Mouse (Mus musculus) forebrain, embryonic 16.5 days (tissue): ENCODE measurements around the gene Itln1. TPM values are rescaled to one million over a fixed set of nuclear protein-coding genes. Genes with fewer than 3 reads are reported as not detected.

ENCODE experiments used
- ATAC-seq: fragments of 200-750 bp; cut with Nextera tagmentation; 2 replicates; pipeline ENCODE4 v1.8.0; 2017; ENCODE audit warnings: mild to moderate bottlenecking, moderate library complexity
- H3K27ac ChIP-seq: fragments of 300-500 bp; sonication (generic); 2 replicates; pipeline ENCODE4 v1.5.1; 2014; ENCODE audit warnings: low read length, control low read depth
- H3K27me3 ChIP-seq: fragments of 300-500 bp; sonication (generic); replicated peaks from 2 replicates; pipeline ENCODE4 v1.6.1; 2014; ENCODE audit warnings: low read length; ENCODE audit not compliant: control insufficient read depth, insufficient read depth
- H3K36me3 ChIP-seq: fragments of 300-500 bp; sonication (generic); 2 replicates; pipeline ENCODE4 v1.6.1; 2014; ENCODE audit not compliant: control insufficient read depth, insufficient read depth
- H3K4me1 ChIP-seq: fragments of 300-500 bp; sonication (generic); replicated peaks from 2 replicates; pipeline ENCODE4 v1.6.1; 2014; ENCODE audit warnings: low read length; ENCODE audit not compliant: control insufficient read depth, insufficient read depth
- H3K4me2 ChIP-seq: fragments of 300-500 bp; sonication (generic); 2 replicates; pipeline ENCODE4 v1.6.1; 2014; ENCODE audit warnings: mild to moderate bottlenecking, low read length, control low read depth
- H3K4me3 ChIP-seq: fragments of 300-500 bp; sonication (generic); replicated peaks from 2 replicates; pipeline ENCODE4 v1.5.1; 2014; ENCODE audit warnings: mild to moderate bottlenecking, low read length, control low read depth
- H3K9ac ChIP-seq: fragments of 300-500 bp; sonication (generic); replicated peaks from 2 replicates; pipeline ENCODE4 v1.6.1; 2014; ENCODE audit warnings: low read depth, low read length, control low read depth
- H3K9me3 ChIP-seq: fragments of 300-500 bp; sonication (generic); 2 replicates; pipeline ENCODE4 v1.6.1; 2016; ENCODE audit warnings: low read length; ENCODE audit not compliant: control insufficient read depth
- WGBS: fragments of 180-500 bp; shearing (Covaris S2); extraction: QIAGEN DNeasy Blood & Tissue Kit; methylation state at CpG from one replicate; pipeline ENCODE4 v1.1.7; 2014; 5-methylcytosine and 5-hydroxymethylcytosine counted together
- polyA plus RNA-seq: library from polyadenylated mRNA; unstranded; fragments of >200 nt; fragmentation: Nextera tagmentation; extraction: Ambion mirVana; gene quantifications from 2 replicates; pipeline ENCODE4 v1.2.1, GENCODE M21; 2015

Gene Itln1
- polyA plus RNA-seq, 1 experiment from 2014 or later, result not detected

- Histone ChIP-seq H3K9ac (no peak overlapping the region), H3K4me3 (no peak overlapping the region), H3K9me3 (no peaks in the 10 kb centered on the region), H3K36me3 (no peaks in the 10 kb centered on the region), H3K4me2 (no peak overlapping the region), H3K27ac (no peak overlapping the region), H3K27me3 (no peaks in the 10 kb centered on the region), H3K4me1 (no peaks in the 10 kb centered on the region)
- 67% methylated on average over 2 of the region's 2 CpGs for WGBS
- ATAC-seq, result no peak
These were observed 2.3 kb downstream of the Itln1 start for GRCm38 (mm10) chr1:171532830-171533229.

DNA sequence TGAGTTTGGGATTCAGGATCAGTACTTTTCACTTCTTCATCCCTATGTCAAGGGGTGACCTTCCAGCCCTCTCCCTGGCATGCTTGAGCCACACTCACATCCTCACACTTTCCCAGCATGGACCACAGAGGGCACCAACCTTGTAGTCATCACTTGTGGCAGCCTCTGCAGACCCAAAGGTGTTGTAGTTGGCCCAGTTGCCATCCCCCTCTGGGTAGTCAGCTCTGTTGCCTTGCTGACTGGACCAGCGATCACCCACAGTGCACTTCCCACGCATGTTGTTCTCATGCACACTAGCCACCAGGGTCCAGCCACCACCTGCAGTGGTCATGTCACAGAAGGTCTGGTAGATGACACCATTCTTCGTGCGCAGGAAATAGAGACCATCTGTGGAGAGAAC lies 3.7 kb downstream of the Itln1 start:
- Histone ChIP-seq H3K9ac (no peak overlapping the region), H3K27me3 (no peaks in the 10 kb centered on the region), H3K4me3 (no peak overlapping the region), H3K27ac (no peak overlapping the region), H3K4me2 (no peak overlapping the region), H3K4me1 (no peaks in the 10 kb centered on the region), H3K36me3 (no peaks in the 10 kb centered on the region), H3K9me3 (no peaks in the 10 kb centered on the region)
- ATAC-seq, result no peak
- WGBS, result 91% methylated on average over 4 of the region's 4 CpGs

DNA sequence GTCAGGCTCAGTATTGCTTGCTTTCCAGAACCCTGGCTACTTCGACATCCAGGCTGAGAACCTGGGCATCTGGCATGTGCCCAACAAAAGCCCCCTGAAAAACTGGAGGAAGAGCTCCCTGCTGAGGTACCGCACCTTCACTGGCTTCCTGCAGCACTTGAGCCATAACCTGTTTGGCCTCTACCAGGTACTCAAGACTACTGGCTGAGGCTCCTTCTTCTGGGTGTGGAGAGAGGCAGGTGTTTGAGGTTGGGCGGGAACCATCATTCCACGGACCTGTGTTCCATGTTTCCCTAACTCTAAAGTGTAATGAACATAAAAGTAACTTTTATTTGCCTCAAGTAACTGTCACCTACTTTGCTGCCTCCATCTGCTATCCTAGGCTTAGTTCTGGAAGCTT lies 19.5 kb downstream of the Itln1 start:
- no peak overlapping the region for H3K4me2 ChIP-seq
- H3K4me1 ChIP-seq, result no peaks in the 10 kb centered on the region
- H3K4me3 ChIP-seq, result no peak overlapping the region
- no peak overlapping the region for H3K27ac ChIP-seq
- no peak for ATAC-seq
- 92% methylated on average over 4 of the region's 4 CpGs for WGBS
- no peaks in the 10 kb centered on the region for H3K9me3 ChIP-seq
- H3K36me3 ChIP-seq, result no peaks in the 10 kb centered on the region
- no peaks in the 10 kb centered on the region for H3K27me3 ChIP-seq
- H3K9ac ChIP-seq, result no peak overlapping the region

DNA sequence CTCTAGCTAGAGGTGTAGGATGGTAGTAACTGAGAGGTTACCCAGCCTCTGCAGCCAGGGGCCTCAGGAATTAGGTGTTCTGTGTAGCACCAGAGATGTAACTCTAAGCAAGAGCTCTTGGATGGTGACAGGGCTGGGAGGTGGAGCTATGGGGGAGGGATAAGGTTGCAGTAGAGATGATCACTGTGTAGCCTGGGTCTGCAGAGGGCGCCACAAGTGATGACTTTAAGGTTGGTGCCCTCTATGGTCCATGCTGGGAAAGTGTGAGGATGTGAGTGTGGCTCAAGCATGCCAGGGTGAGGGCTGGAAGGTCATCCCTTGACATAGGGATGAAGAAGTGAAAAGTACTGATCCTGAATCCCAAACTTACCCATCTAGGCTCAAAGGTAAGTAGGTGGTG lies 20.1 kb downstream of the Itln1 start:
- Histone ChIP-seq H3K4me3 (no peak overlapping the region), H3K4me1 (no peaks in the 10 kb centered on the region), H3K27me3 (no peaks in the 10 kb centered on the region), H3K9me3 (no peaks in the 10 kb centered on the region), H3K4me2 (no peak overlapping the region), H3K9ac (no peak overlapping the region), H3K36me3 (no peaks in the 10 kb centered on the region), H3K27ac (no peak overlapping the region)
- ATAC-seq, result no peak
- WGBS, result 26% methylated on average over 1 of the region's 1 CpGs

DNA sequence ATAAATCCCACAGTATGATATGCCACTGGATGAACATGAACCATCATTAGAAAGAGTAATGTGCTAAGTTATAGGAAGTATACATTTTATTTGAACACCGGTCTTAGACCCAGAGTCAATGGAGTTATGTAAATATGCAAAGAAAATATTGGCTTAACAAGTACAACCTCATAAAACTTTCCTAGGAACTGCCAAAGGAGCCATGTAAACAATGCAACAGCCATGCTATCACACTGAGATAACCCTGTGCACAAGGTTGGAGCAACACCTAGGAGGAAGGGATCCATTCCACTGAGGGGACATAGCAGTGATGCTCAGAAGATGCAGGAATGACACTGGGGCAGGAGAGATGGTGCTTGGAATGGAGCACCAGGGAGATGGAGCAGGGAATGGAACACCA lies 21.3 kb downstream of the Itln1 start:
- no peak overlapping the region for H3K4me3 ChIP-seq
- H3K36me3 ChIP-seq, result no peaks in the 10 kb centered on the region
- no peak overlapping the region for H3K4me2 ChIP-seq
- no peaks in the 10 kb centered on the region for H3K27me3 ChIP-seq
- 86% methylated on average over 1 of the region's 1 CpGs for WGBS
- no peaks in the 10 kb centered on the region for H3K9me3 ChIP-seq
- no peak overlapping the region for H3K9ac ChIP-seq
- no peaks in the 10 kb centered on the region for H3K4me1 ChIP-seq
- no peak overlapping the region for H3K27ac ChIP-seq
- no peak for ATAC-seq

DNA sequence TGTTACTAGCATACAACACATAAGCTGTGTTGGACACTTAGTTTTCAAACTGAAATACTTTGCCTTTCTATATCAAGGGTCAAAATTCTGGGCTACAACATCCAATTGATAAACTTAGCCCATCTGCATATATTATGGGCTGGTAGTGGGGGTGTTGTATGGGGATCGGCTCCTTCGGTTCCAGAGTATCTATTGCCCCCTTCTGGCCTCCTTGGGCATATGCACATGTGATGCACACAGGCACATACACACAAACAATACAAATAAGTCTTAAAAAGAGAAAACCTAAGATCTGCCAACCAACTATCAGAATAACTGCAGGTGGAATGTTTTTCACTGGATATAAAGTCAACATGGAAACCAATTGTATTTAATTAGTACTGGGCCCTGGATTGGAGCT lies 21.9 kb downstream of the Itln1 start:
- H3K4me2 ChIP-seq, result no peak overlapping the region
- 92% methylated on average over 2 of the region's 2 CpGs for WGBS
- no peaks in the 10 kb centered on the region for H3K9me3 ChIP-seq
- no peaks in the 10 kb centered on the region for H3K4me1 ChIP-seq
- H3K27ac ChIP-seq, result no peak overlapping the region
- H3K4me3 ChIP-seq, result no peak overlapping the region
- no peaks in the 10 kb centered on the region for H3K27me3 ChIP-seq
- no peak for ATAC-seq
- H3K36me3 ChIP-seq, result no peaks in the 10 kb centered on the region
- H3K9ac ChIP-seq, result no peak overlapping the region

- WGBS, result 69% methylated on average over 4 of the region's 4 CpGs
- ATAC-seq, result no peak
- Histone ChIP-seq H3K4me3 (peak overlapping the region; percentile 12), H3K4me1 (0 out of 2 replicates have a peak, but pooled peaks cover 7% of the 10 kb centered on the region), H3K36me3 (peaks cover 2% of the 10 kb centered on the region; the same call in 1 of the 2 replicates), H3K9me3 (no peaks in the 10 kb centered on the region), H3K9ac (no peak overlapping the region), H3K4me2 (peak overlapping the region; percentile 39), H3K27me3 (no peaks in the 10 kb centered on the region), H3K27ac (no peak overlapping the region)
These were observed 30.5 kb downstream of the Itln1 start for GRCm38 (mm10) chr1:171504586-171504985.

DNA sequence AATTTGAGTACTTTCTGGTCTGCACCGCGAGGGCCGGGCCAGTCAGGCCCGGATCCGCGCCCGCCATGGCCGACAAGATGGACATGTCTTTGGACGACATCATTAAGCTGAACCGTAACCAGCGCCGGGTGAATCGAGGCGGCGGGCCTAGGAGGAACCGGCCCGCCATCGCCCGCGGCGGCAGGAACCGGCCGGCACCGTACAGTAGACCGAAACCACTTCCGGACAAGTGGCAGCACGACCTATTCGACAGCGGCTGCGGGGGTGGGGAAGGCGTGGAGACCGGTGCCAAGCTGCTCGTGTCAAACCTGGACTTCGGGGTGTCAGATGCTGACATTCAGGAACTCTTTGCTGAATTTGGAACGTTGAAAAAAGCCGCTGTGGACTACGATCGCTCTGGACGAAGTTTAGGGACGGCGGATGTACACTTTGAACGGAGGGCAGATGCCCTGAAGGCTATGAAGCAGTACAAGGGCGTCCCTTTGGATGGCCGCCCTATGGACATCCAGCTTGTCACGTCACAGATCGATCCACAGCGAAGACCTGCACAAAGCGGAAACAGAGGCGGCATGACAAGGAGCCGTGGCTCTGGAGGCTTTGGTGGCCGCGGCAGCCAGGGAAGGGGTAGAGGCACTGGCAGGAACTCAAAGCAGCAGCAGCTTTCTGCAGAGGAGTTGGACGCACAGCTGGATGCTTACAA lies 31.4 kb downstream of the Itln1 start:
- Histone ChIP-seq H3K9ac (peak overlapping the region; percentile 67), H3K27me3 (no peaks in the 10 kb centered on the region), H3K4me2 (peak overlapping the region; percentile 72), H3K27ac (peak overlapping the region; percentile 94), H3K4me3 (peak overlapping the region; percentile 58), H3K36me3 (peaks cover 2% of the 10 kb centered on the region; the same call in 1 of the 2 replicates), H3K9me3 (no peaks in the 10 kb centered on the region), H3K4me1 (0 out of 2 replicates have a peak, but pooled peaks cover 7% of the 10 kb centered on the region)
- under 1% methylated on average over 53 of the region's 53 CpGs for WGBS
- peak; percentile 66 for ATAC-seq

- H3K4me2 ChIP-seq, result peak within 1 kb of the TSS; percentile 72
- 0 out of 2 replicates have a peak, but pooled peaks cover 7% of the 10 kb centered on the region for H3K4me1 ChIP-seq
- H3K9me3 ChIP-seq, result no peaks in the 10 kb centered on the region
- H3K27me3 ChIP-seq, result no peaks in the 10 kb centered on the region
- peak within 1 kb of the TSS; percentile 94 for H3K27ac ChIP-seq
- H3K4me3 ChIP-seq, result peak within 1 kb of the TSS; percentile 58
- WGBS, result under 1% methylated on average over 19 of the region's 19 CpGs
- peak; percentile 87 for ATAC-seq
- peaks cover 2% of the 10 kb centered on the region; the same call in 1 of the 2 replicates for H3K36me3 ChIP-seq
- peak within 1 kb of the TSS; percentile 67 for H3K9ac ChIP-seq
These were observed 31.9 kb downstream of the Itln1 start, which contains the start of gene Alyref2 for GRCm38 (mm10) chr1:171503250-171503591. Gene Alyref2 (plus strand): TSS chr1:171503478.
